Mouse (Mus musculus) kidney, embryonic 16.5 days (tissue): ENCODE results near the gene Gpr182. TPM values are rescaled to one million over a fixed set of nuclear protein-coding genes. Genes with fewer than 3 reads are reported as not detected.
A peak's percentile ranks its signal among the peaks of the same experiment; 100 is the strongest.

Experiments
- ATAC-seq: fragments of 200-750 bp; cut with Nextera tagmentation; 2 replicates; pipeline ENCODE4 v1.8.0; 2017; ENCODE audit warnings: moderate TSS enrichment; ENCODE audit not compliant: low FRiP score, low TSS enrichment
- H3K27ac ChIP-seq: fragments of 300-500 bp; sonication (generic); 2 replicates; pipeline ENCODE4 v1.5.1; 2014; ENCODE audit warnings: low read length
- H3K27me3 ChIP-seq: fragments of 300-500 bp; sonication (generic); 2 replicates; pipeline ENCODE4 v1.6.1; 2014; ENCODE audit warnings: low read length, control low read depth, mixed read lengths; ENCODE audit not compliant: insufficient read depth
- H3K36me3 ChIP-seq: fragments of 300-500 bp; sonication (generic); 2 replicates; pipeline ENCODE4 v1.6.1; 2014; ENCODE audit warnings: low read length, control low read depth, mixed read lengths; ENCODE audit not compliant: insufficient read depth
- H3K4me1 ChIP-seq: fragments of 300-500 bp; sonication (generic); 2 replicates; pipeline ENCODE4 v1.6.1; 2014; ENCODE audit warnings: low read length, control low read depth, mixed read lengths; ENCODE audit not compliant: insufficient read depth
- H3K4me2 ChIP-seq: fragments of 300-500 bp; sonication (generic); replicated peaks from 2 replicates; pipeline ENCODE4 v1.6.1; 2014; ENCODE audit warnings: low read depth, low read length
- H3K4me3 ChIP-seq: fragments of 300-500 bp; sonication (generic); 2 replicates; pipeline ENCODE4 v1.5.1; 2014; ENCODE audit warnings: mild to moderate bottlenecking, low read length
- H3K9ac ChIP-seq: fragments of 300-500 bp; sonication (generic); replicated peaks from 2 replicates; pipeline ENCODE4 v1.6.1; 2014; ENCODE audit warnings: low read length
- H3K9me3 ChIP-seq: fragments of 300-500 bp; sonication (generic); 2 replicates; pipeline ENCODE4 v1.6.1; 2016; ENCODE audit warnings: low read length, control low read depth
- WGBS: fragments of 180-500 bp; shearing (Covaris S2); extraction: QIAGEN DNeasy Blood & Tissue Kit; methylation state at CpG from one replicate; pipeline ENCODE4 v1.1.7; 2014; 5-methylcytosine and 5-hydroxymethylcytosine counted together
- polyA plus RNA-seq: library from polyadenylated mRNA; unstranded; fragments of >200 nt; fragmentation: Nextera tagmentation; extraction: Ambion mirVana; gene quantifications from 2 replicates; pipeline ENCODE4 v1.2.1, GENCODE M21; 2015

Gpr182 gene
- polyA plus RNA-seq, 1 experiment from 2014 or later = 11.9 TPM

DNA sequence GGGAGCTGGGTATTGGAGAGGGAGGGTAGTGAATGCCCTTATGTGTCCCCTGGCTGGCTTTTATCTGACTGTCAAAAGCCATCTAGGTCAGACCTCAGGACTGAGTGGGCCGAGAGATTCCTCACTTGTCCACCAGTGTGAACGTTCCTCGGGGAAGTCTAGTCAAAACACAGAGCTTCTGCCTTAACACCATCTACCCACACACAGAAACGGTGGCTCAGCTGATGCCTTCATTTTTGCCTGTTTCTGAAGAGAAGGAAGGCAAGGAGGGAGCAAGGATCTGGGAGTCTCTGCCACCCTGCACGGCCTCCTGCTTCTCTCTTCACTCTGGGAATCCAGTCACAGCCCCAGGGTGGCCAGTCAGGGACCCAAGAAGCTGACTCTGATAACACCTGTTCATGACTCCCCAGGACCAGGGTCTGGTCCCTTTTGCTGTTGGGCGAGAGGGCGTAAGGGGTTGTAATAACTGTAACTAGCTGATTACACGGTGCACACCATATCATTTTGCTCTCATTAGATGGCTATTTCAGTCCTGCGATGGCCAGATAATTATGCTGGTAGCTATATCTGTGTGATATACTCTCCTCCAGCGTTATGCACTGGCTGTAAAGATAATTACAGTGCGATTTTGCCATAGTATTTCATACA lies 21.1 kb downstream of the Gpr182 start:
- no peak overlapping the region for H3K4me2 ChIP-seq
- H3K4me3 ChIP-seq = no peak overlapping the region
- no peak overlapping the region for H3K9ac ChIP-seq
- no peaks in the 10 kb centered on the region for H3K4me1 ChIP-seq
- WGBS = 63% methylated on average over 11 of the region's 11 CpGs
- no peaks in the 10 kb centered on the region for H3K27me3 ChIP-seq
- no peak for ATAC-seq
- no peak overlapping the region for H3K27ac ChIP-seq
- H3K9me3 ChIP-seq = no peaks in the 10 kb centered on the region
- no peaks in the 10 kb centered on the region for H3K36me3 ChIP-seq

DNA sequence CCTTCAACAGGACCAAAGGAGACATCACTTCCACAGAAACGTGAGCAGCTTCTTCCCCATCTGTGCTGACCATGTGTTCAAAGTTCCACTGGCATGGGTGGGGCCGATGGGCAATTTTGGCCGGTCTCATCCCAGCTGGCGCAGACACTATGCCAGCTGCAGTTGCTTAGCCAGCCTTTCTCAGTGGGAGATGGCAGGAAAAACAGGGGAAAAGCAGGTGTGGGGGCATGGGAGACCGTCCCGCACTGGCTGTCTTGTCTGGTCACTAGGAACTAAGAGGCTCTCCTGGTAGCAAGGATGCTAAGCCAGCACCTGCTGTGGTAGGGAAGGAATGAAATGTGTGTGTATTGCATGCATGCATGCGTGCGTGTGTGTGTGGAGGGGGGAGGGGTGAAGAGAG lies 23.1 kb downstream of the Gpr182 start:
- no peak for ATAC-seq
- Histone ChIP-seq H3K36me3 (no peaks in the 10 kb centered on the region), H3K9ac (no peak overlapping the region), H3K4me3 (no peak overlapping the region), H3K27me3 (no peaks in the 10 kb centered on the region), H3K4me1 (no peaks in the 10 kb centered on the region), H3K4me2 (no peak overlapping the region), H3K9me3 (no peaks in the 10 kb centered on the region), H3K27ac (no peak overlapping the region)
- 78% methylated on average over 8 of the region's 8 CpGs for WGBS

DNA sequence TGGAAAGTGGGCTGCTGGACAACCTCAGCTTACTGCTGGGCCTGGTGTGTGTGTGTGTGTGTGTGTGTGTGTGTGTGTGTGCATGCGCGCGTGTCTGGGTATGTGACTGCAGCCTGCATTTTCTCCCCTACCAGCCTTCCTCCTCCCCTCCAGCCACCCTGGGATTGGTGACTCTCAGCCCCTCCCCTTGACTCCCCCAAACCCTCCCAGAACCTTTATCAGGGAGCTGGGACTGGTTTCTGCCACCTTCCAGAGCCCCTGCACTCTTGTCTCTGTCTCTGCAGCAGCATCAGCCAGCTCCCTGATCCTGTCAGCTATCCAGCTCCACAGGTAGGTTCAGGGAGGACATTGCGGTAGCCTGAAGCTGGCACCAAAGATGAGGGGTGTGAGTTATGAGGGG lies 26.4 kb downstream of the Gpr182 start:
- Histone ChIP-seq H3K27me3 (0 out of 2 replicates have a peak, but pooled peaks cover 14% of the 10 kb centered on the region), H3K27ac (no peak overlapping the region), H3K9ac (no peak overlapping the region), H3K4me3 (no peak overlapping the region), H3K4me1 (peaks cover 20% of the 10 kb centered on the region), H3K4me2 (no peak overlapping the region), H3K9me3 (no peaks in the 10 kb centered on the region), H3K36me3 (no peaks in the 10 kb centered on the region)
- WGBS = 63% methylated on average over 4 of the region's 4 CpGs
- ATAC-seq = no peak

DNA sequence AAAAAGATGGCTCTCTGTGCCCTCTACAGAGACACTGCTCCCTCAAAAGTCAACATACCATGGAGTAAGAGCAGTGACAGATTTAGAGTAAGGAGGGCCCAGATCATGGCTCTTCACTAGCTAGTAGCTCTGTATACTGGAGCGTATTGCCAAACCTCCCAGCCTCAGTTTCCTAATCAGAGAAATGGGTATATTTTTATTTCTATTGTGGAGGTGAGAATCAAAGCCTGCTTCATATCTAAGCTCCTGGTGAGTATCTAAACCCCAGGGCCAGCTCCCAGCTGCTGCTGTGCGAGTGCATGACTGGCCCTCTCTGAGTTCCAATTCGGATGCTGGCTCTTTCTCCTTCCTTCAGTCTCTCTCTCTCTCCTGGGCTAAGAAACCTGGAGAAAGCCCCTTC lies 27.4 kb downstream of the Gpr182 start, which contains the start of gene Tac2:
TSS of gene Tac2 (plus strand) at position 301 of the 400 bp plus-strand sequence.
- H3K9me3 ChIP-seq = no peaks in the 10 kb centered on the region
- peaks cover 20% of the 10 kb centered on the region for H3K4me1 ChIP-seq
- WGBS = 86% methylated on average over 3 of the region's 3 CpGs
- H3K4me2 ChIP-seq = no peak within 1 kb of the TSS
- no peak within 1 kb of the TSS for H3K9ac ChIP-seq
- no peak within 1 kb of the TSS for H3K4me3 ChIP-seq
- ATAC-seq = no peak
- H3K36me3 ChIP-seq = no peaks in the 10 kb centered on the region
- no peak within 1 kb of the TSS for H3K27ac ChIP-seq
- 0 out of 2 replicates have a peak, but pooled peaks cover 14% of the 10 kb centered on the region for H3K27me3 ChIP-seq

DNA sequence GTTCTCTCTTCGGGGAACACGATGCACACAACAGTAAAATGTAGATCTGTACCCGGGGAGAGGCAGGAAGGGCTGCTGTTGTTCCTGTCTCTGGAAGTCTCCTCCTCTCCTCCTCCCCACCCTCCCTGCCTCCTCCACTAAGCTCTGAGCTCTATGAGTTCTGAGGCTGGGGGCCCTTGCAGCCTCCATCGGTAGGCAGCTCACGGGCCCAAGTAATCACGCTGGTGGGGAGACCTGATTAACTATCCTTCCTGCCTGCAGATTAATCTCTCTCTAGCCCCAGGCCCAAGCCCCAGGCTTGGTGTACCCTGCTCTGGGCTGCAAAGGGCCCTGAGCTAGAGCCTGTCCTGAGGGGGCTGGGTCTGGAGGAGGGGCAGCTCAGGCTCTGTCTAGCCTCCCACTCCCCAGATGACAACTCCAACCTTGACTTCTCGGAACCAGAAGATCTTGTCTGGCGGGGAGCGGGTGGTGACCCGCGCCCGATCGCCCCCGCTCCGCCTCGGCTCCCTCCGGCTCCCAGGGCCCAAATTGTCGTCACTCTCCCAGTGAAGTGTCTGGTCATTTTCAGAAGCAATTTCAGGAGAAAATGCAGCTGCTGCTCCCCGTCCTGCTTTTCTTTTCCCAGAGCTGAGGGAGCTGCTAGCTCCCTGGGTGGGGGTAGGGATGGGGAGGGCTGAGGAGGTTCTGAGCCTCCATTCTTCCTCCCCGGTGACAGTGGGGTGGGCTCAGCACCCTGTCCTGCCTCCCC lies 29.7 kb downstream of the Gpr182 start:
- ATAC-seq = peak; percentile 69
- H3K36me3 ChIP-seq = no peaks in the 10 kb centered on the region
- H3K4me3 ChIP-seq = peak overlapping the region; percentile 24
- H3K4me2 ChIP-seq = peak overlapping the region; percentile 52
- peak overlapping the region; percentile 86 for H3K27ac ChIP-seq
- no peaks in the 10 kb centered on the region for H3K9me3 ChIP-seq
- peaks cover 22% of the 10 kb centered on the region for H3K4me1 ChIP-seq
- 5% methylated on average over 20 of the region's 20 CpGs for WGBS
- peak overlapping the region; percentile 60 for H3K9ac ChIP-seq
- 0 out of 2 replicates have a peak, but pooled peaks cover 14% of the 10 kb centered on the region for H3K27me3 ChIP-seq

DNA sequence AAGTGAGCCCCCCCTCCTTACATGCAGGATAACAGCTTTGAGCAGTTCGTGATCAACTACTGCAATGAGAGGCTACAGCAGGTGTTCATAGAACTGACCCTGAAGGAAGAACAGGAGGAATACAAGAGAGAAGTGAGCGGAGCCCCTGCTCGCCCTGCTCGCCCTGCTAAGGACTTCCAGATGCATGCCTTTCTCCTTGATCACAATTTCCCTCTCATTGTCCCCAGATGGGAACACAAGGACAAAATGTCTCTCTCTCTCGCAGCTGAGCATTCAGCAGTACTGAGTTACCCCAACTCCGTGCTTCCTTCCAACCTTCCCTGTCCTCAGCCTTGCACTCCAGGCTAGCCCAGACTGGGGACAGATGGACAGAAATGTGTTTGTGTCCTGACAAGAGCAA lies 38.8 kb downstream of the Gpr182 start:
- Histone ChIP-seq H3K4me2 (no peak overlapping the region), H3K9me3 (no peaks in the 10 kb centered on the region), H3K36me3 (no peaks in the 10 kb centered on the region), H3K27me3 (no peaks in the 10 kb centered on the region), H3K27ac (no peak overlapping the region), H3K9ac (no peak overlapping the region), H3K4me3 (no peak overlapping the region), H3K4me1 (peaks cover 12% of the 10 kb centered on the region; the same call in 1 of the 2 replicates)
- ATAC-seq = no peak
- 79% methylated on average over 6 of the region's 6 CpGs for WGBS

DNA sequence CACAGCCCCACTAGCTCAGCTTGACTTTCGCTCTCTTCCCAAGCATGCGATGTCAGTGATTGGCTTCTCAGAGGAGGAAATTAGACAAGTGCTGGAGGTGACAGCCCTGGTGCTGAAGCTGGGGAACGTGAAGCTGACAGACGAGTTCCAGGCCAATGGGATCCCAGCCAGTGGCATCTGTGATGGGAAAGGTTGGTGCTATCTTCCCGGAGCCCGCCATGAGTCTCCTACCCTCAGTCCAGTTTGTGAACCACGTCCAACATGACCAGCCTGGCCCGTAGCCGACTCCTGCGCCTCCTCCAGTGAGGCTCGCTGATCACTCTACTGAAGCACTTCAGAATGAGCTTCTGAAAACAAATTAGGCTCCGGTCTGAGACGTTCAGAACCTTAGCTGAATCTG lies 41.2 kb downstream of the Gpr182 start:
- WGBS = 45% methylated on average over 13 of the region's 13 CpGs
- Histone ChIP-seq H3K36me3 (no peaks in the 10 kb centered on the region), H3K4me2 (no peak overlapping the region), H3K27me3 (no peaks in the 10 kb centered on the region), H3K9ac (no peak overlapping the region), H3K9me3 (no peaks in the 10 kb centered on the region), H3K4me3 (no peak overlapping the region), H3K27ac (no peak overlapping the region), H3K4me1 (peaks cover 12% of the 10 kb centered on the region; the same call in 1 of the 2 replicates)
- no peak for ATAC-seq

DNA sequence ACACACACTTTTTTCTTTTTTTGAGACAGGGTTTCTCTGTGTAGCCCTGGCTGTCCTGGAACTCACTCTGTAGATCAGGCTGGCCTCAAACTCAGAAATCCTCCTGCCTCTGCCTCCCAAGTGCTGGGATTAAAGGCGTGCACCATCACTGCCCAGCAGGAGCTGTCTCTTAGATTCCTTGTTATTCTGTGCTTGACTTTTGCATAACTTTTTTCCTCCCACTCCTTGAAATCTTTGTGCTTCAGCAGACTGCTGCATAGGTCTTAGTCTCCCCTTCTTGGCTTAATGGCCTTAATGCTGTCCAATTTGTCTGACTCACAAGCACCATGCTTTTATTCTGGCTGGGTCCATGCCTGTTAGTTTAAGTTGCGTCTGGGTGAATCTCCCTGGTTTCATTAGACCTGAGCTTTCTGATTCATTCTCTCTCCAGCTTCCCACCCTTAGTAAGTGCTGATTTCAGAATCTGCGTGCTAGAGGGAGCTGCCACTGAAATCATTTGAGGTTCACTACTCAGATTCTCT lies 42.6 kb downstream of the Gpr182 start:
- WGBS = 84% methylated on average over 3 of the region's 3 CpGs

DNA sequence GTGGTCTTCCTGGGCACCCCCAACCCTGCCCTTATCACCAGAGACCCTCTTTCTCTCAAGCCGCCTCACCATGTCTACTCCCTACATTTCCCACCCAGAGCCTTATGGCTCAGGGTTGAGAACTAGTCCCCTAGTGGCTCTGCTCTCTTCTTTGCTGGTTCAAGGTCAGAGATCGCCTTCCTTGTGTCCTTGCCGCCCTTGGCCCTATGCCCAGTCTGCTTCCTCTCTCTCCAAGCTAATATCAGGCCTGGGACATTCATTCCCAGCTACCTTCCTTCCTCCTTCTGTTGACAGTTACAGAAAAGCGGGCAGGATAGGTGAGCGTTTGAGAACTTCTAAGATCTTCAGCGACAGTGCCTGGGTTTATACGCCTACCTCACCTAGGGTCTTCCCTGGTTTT lies 43.8 kb downstream of the Gpr182 start:
- Histone ChIP-seq H3K9me3 (no peaks in the 10 kb centered on the region), H3K9ac (no peak overlapping the region), H3K27ac (no peak overlapping the region), H3K27me3 (no peaks in the 10 kb centered on the region), H3K4me3 (no peak overlapping the region), H3K4me2 (no peak overlapping the region), H3K4me1 (peaks cover 12% of the 10 kb centered on the region; the same call in 1 of the 2 replicates), H3K36me3 (no peaks in the 10 kb centered on the region)
- 77% methylated on average over 7 of the region's 7 CpGs for WGBS
- no peak for ATAC-seq

More for the DNA sequence above, 42.6 kb downstream of the Gpr182 start:
- H3K9me3 ChIP-seq = no peaks in the 10 kb centered on the region
- no peaks in the 10 kb centered on the region for H3K36me3 ChIP-seq
- no peak overlapping the region for H3K4me3 ChIP-seq
- no peak overlapping the region for H3K4me2 ChIP-seq
- no peak overlapping the region for H3K9ac ChIP-seq
- ATAC-seq = no peak
- peaks cover 12% of the 10 kb centered on the region; the same call in 1 of the 2 replicates for H3K4me1 ChIP-seq
- no peak overlapping the region for H3K27ac ChIP-seq
- no peaks in the 10 kb centered on the region for H3K27me3 ChIP-seq

DNA sequence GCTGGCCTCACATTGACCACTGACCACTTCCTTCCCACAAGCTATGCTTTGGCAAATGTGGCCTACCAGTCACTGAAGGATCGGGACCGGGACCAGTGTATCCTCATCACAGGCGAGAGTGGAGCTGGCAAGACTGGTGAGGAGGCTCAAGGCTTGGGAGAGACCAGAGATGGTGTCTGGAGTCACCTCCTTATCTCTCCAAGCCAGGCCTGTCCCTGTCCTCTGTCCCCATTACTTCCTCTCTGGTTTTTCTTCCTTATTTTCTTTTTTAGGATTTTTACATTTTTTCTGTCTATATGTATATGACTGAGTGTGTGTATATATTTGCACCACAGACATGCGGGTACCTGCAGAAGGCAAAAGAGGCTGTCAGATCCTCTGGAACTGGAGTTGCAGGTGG lies 45.7 kb downstream of the Gpr182 start:
- Histone ChIP-seq H3K27me3 (no peaks in the 10 kb centered on the region), H3K36me3 (no peaks in the 10 kb centered on the region), H3K4me1 (peaks cover 5% of the 10 kb centered on the region; the same call in 1 of the 2 replicates), H3K9me3 (no peaks in the 10 kb centered on the region), H3K9ac (no peak overlapping the region), H3K4me3 (no peak overlapping the region), H3K27ac (no peak overlapping the region), H3K4me2 (no peak overlapping the region)
- ATAC-seq = no peak
- WGBS = 92% methylated on average over 4 of the region's 4 CpGs
